Mouse (Mus musculus): Measurements from ENCODE around the gene Pkp1.

DNA sequence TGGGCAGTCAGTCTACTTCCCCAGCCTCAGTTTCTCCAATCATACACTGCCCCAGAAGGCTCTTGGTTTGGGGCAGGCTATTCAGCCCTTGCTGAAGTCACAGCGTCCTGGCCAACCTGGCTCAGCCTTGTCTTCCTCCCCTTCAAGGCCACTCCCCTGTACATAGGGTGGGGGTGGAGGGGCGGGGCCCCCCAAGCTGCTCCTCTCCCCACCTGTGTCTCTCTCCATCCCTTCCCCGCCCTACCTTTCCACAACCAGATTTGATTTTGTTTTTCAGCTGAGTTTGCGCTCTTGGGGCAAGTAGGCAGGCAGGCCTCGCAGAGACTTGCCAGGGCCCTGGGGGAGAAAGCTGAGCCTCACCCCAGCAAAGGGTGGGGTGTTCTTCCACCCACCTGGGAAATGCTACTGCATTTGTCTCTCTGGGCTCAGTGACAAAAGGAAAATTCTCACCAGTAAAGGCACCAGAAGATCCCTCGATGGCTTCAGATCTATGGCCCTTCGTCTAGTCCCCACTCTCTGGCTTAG lies 19.0 kb downstream of the Pkp1 start:
- TF ChIP-seq CTCF (IDR thresholded peaks at IDR 0.05; ENCODE audit: insufficient read depth, low read length): no peak
- no peak for TF ChIP-seq POLR2A (IDR thresholded peaks at IDR 0.05; ENCODE audit: borderline replicate concordance, extremely low read depth, low read depth, low read length)
